Mouse (Mus musculus) bone marrow macrophage, adult 2 months (primary cell): Measurements from ENCODE around the gene Ctcfl.

Source experiments
- CTCF ChIP-seq: IDR thresholded peaks from 2 replicates; pipeline ENCODE4 v1.5.1; 2012; ENCODE audit warnings: low read depth, mild to moderate bottlenecking, low read length, moderate library complexity
- POLR2A ChIP-seq: IDR thresholded peaks from 2 replicates; pipeline ENCODE4 v1.6.1; 2012; ENCODE audit warnings: mild to moderate bottlenecking, low read depth, low read length, borderline replicate concordance

- TF ChIP-seq CTCF (no peak), POLR2A (no peak)
Observed at GRCm38 (mm10) chr2:173058263-173058662, 61.1 kb downstream of the Ctcfl start.
